Mouse (Mus musculus): ENCODE results near the gene Olfr223. TPM values are rescaled to one million over a fixed set of nuclear protein-coding genes. Genes with fewer than 3 reads are reported as not detected.
"Not testable (repeated sequence)": the region's sequence is repeated elsewhere in the genome, so short reads cannot be mapped to it uniquely, and the experiment has no call there.

The Olfr223 gene
- polyA plus RNA-seq, 1 experiment from 2014 or later: not detected

DNA sequence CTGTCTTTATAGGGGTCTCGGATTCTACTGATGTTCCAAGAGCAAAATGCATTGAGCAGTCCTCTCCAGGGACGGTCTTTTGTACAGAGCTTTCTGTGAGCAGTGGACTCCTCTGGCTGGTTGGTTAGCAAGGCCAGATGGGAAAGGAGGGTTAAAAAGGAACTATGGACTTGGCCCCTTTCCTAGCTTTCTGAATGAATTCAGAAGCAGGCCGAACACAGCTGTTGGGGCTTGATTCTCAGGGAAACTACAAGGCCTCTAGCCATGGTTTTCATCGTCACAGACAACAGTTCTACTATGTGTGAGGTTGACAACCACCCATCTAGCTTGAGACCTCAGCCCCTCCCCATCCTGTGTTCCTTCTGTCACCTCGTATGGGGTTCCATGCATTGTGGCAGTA, 36.8 kb upstream of the Olfr223 start:
- Histone ChIP-seq H3K27ac (no peak overlapping the region), H3K4me3 (replicated peaks) (no peak overlapping the region), H3K27me3 (no peaks in the 10 kb centered on the region), H3K9ac (replicated peaks) (no peak overlapping the region), H3K4me2 (no peak overlapping the region), H3K36me3 (no peaks in the 10 kb centered on the region), H3K4me1 (replicated peaks) (no peaks in the 10 kb centered on the region), H3K9me3 (no peaks in the 10 kb centered on the region)
- no peak for ATAC-seq (ENCODE audit: insufficient number of reproducible peaks, insufficient read depth, low FRiP score, low TSS enrichment, low read depth)
- WGBS: 76% methylated on average over 5 of the region's 5 CpGs

DNA sequence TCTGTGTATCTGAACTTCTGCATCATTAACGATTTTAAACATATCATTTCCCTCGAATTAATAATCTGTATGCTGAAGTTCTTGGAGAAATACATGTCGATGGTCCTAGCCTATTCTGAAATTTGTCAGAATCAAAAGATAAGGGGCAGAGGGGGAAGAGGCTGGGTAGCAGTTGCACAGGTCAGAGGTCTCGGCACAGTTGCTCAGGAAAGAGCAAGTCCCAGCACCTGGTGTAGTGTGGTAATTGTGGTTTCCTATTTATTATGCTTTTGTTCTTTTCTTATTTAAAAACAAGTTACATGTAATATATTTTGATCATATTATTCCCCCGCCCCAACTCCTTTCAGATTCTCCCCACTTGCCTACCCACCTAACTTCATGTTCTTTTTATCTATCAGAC, 35.1 kb upstream of the Olfr223 start:
- no peaks in the 10 kb centered on the region for H3K36me3 ChIP-seq
- H3K27ac ChIP-seq: no peak overlapping the region
- H3K9ac ChIP-seq (replicated peaks): no peak overlapping the region
- no peak overlapping the region for H3K4me2 ChIP-seq
- H3K9me3 ChIP-seq: no peaks in the 10 kb centered on the region
- ATAC-seq (ENCODE audit: insufficient number of reproducible peaks, insufficient read depth, low FRiP score, low TSS enrichment, low read depth): no peak
- no peaks in the 10 kb centered on the region for H3K4me1 ChIP-seq (replicated peaks)
- no peak overlapping the region for H3K4me3 ChIP-seq (replicated peaks)
- H3K27me3 ChIP-seq: no peaks in the 10 kb centered on the region
- WGBS: 86% methylated on average over 5 of the region's 5 CpGs

DNA sequence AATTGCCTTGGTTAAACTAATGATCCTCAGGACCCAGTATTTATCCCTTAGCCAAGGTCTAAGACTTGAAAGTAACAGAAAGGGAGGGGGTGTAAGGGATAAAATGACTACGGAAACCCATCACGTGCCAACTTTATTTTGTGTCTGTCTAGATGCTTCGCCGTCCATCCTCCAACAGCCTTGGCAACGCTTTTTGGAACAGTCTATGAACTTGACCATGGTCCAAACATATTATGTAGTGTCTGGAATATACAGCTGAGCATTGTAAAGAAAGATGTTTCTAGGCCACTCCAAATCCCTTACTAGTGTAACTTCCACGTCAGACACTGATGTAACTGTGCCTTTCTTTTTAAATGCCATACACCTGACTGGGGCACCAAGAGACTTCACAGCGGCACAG, 33.1 kb upstream of the Olfr223 start:
- Histone ChIP-seq H3K9ac (replicated peaks) (no peak overlapping the region), H3K27ac (no peak overlapping the region), H3K4me3 (replicated peaks) (no peak overlapping the region), H3K36me3 (no peaks in the 10 kb centered on the region), H3K27me3 (no peaks in the 10 kb centered on the region), H3K9me3 (no peaks in the 10 kb centered on the region), H3K4me1 (replicated peaks) (no peaks in the 10 kb centered on the region), H3K4me2 (no peak overlapping the region)
- WGBS: 84% methylated on average over 7 of the region's 7 CpGs
- no peak for ATAC-seq (ENCODE audit: insufficient number of reproducible peaks, insufficient read depth, low FRiP score, low TSS enrichment, low read depth)

DNA sequence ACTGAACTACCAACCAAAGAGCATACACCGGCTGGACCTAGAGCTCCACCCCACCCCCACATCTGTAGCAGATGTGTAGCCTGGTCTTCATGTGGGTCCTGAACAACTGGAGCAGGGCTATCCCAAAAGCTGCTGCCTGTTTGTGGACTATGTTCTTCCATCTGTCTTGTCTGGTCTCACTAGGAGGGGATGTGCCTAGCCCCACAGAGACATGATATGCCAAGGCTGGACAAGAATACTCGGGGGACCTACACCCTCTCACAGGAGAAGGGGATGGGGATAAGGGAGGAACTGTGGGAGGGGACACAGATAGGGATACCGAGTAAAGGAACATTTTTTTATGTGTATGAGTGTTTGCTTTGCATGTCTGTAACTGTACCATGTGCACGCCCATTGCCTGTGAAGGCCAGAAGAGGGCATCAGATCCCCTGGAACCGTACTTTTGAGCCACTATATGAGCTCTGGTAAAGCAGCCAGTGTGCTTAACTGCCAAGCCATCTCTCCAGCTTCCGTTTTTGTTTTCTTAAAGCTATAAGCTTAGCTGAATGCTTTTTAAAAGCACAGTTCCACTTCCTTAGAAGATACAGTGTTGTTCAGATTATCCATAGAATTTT, 31.0 kb upstream of the Olfr223 start:
- ATAC-seq (ENCODE audit: insufficient number of reproducible peaks, insufficient read depth, low FRiP score, low TSS enrichment, low read depth): no peak
- 38% methylated on average over 6 of the region's 6 CpGs for whole genome bisulfite sequencing
- no peak overlapping the region for H3K4me2 ChIP-seq

DNA sequence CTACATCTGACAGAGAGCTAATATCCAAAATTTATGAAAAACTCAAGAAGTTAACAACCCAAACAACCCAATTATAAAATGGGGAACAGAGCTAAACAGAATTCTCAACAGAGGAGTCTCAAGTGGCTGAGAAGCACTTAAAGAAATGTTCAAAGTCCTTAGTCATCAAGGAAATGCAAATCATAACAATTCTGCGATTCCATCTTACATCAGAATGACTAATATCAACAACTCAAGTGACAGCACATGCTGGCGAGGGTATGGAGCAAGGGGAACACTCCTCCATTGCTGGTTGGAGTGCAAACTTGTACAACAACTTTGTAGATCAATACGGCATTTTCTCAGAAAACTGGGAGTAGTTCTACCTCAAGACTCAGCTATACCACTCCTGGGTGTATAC, 29.1 kb upstream of the Olfr223 start:
- Histone ChIP-seq H3K27me3 (no peaks in the 10 kb centered on the region), H3K9ac (replicated peaks) (no peak overlapping the region), H3K4me3 (replicated peaks) (no peak overlapping the region), H3K4me2 (no peak overlapping the region), H3K4me1 (replicated peaks) (no peaks in the 10 kb centered on the region), H3K9me3 (no peaks in the 10 kb centered on the region), H3K27ac (no peak overlapping the region), H3K36me3 (no peaks in the 10 kb centered on the region)
- ATAC-seq (ENCODE audit: insufficient number of reproducible peaks, insufficient read depth, low FRiP score, low TSS enrichment, low read depth): no peak
- 80% methylated on average over 3 of the region's 3 CpGs for WGBS

More for the DNA sequence above, 31.0 kb upstream of the Olfr223 start:
- no peak overlapping the region for H3K27ac ChIP-seq
- no peaks in the 10 kb centered on the region for H3K4me1 ChIP-seq (replicated peaks)
- no peaks in the 10 kb centered on the region for H3K27me3 ChIP-seq
- no peak overlapping the region for H3K4me3 ChIP-seq (replicated peaks)
- no peaks in the 10 kb centered on the region for H3K36me3 ChIP-seq
- no peaks in the 10 kb centered on the region for H3K9me3 ChIP-seq
- H3K9ac ChIP-seq (replicated peaks): no peak overlapping the region

DNA sequence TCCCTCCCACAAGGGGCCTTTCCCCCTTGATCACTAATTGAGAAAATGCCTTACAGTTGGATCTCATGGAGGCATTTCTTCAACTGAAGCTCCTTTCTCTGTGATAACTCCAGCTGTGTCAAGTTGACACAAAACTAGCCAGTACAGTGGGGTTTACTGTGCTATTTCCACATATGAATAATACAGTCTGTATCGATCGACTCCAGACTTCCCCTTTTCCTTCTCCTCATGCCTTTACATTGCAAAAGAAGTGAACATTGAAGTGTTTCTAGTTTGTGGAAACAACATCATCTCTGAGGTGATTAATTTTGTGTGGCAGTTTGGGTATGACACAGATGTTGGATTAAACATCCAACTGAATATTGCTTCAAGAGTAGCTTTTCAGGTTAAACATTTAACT, 23.9 kb upstream of the Olfr223 start:
- WGBS: 92% methylated on average over 2 of the region's 2 CpGs
- not testable (repeated sequence) for H3K4me2 ChIP-seq; H3K9me3 ChIP-seq; ATAC-seq (ENCODE audit: insufficient number of reproducible peaks, insufficient read depth, low FRiP score, low TSS enrichment, low read depth); H3K4me3 ChIP-seq (replicated peaks); H3K27me3 ChIP-seq; H3K9ac ChIP-seq (replicated peaks); H3K4me1 ChIP-seq (replicated peaks); H3K36me3 ChIP-seq; H3K27ac ChIP-seq

DNA sequence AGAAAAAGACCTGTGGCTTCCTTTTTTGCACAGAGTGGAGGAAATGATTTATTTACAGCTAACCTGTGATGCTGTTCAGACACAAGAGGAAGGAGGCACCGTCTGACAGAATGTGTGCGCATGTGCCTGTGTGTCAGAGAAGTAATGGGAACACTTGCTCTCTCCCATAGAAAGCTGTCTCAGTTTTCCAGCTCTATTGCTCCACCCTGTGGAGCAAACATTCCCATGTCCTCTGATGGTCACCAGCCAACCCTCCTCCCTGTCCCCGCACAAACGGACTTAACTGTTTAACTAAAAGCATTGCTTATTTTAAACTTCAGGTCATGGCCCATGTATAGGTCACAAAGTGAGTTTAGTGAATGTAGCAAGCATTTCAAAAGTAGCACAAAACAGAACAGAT, 21.0 kb upstream of the Olfr223 start:
- no peaks in the 10 kb centered on the region for H3K9me3 ChIP-seq
- no peak for ATAC-seq (ENCODE audit: insufficient number of reproducible peaks, insufficient read depth, low FRiP score, low TSS enrichment, low read depth)

DNA sequence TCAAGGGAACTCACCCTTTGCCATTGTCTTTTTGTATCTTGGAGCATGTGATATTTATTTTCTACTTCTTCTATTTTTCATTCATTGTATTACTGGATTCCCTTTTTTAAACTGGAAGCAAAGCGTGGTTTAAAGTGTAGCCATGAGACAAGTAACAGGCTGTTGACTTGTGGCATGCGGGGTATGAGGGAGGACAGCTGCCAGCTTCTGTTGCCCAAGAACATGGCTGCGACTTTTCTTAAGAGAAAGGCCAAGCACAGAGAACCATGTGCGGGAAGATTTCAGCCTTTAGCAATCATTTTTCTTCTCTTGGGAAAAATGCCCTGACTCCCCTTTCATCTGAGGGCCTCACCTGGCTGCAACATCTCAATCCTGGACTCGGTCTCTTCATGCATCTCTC, 18.6 kb upstream of the Olfr223 start:
- Histone ChIP-seq H3K4me1 (replicated peaks) (no peaks in the 10 kb centered on the region), H3K27me3 (no peaks in the 10 kb centered on the region), H3K9ac (replicated peaks) (no peak overlapping the region), H3K4me2 (no peak overlapping the region), H3K9me3 (no peaks in the 10 kb centered on the region), H3K4me3 (replicated peaks) (no peak overlapping the region), H3K27ac (no peak overlapping the region), H3K36me3 (no peaks in the 10 kb centered on the region)
- no peak for ATAC-seq (ENCODE audit: insufficient number of reproducible peaks, insufficient read depth, low FRiP score, low TSS enrichment, low read depth)
- WGBS: 81% methylated on average over 5 of the region's 5 CpGs

More for the DNA sequence above, 21.0 kb upstream of the Olfr223 start:
- Histone ChIP-seq H3K4me1 (replicated peaks) (no peaks in the 10 kb centered on the region), H3K27ac (no peak overlapping the region), H3K4me3 (replicated peaks) (no peak overlapping the region), H3K4me2 (no peak overlapping the region), H3K27me3 (no peaks in the 10 kb centered on the region), H3K9ac (replicated peaks) (no peak overlapping the region), H3K36me3 (no peaks in the 10 kb centered on the region)
- whole genome bisulfite sequencing: 51% methylated on average over 4 of the region's 4 CpGs

DNA sequence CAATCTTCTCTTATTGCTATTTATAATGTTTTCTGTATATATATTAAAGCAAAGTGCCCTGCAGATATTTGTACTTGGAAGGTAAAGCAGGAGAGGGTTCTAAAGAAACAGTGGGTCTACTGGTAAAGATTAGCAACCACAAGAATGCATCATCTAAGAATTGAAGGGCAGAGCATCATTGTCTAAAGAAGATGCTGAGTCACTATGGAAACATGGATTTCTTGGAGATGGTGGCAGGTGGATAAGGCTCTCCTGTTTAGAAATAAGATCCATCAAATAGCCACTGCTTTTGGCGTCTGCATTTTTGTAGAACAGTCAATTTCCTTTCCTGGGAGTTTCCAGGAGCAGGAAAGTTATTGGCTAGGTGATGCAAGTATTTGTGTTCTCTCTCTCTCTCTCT, 9.2 kb upstream of the Olfr223 start:
- WGBS: 59% methylated on average over 1 of the region's 1 CpGs
- ATAC-seq (ENCODE audit: insufficient number of reproducible peaks, insufficient read depth, low FRiP score, low TSS enrichment, low read depth): no peak
- H3K4me1 ChIP-seq (replicated peaks): no peaks in the 10 kb centered on the region
- H3K27me3 ChIP-seq: 0 out of 2 replicates have a peak, but pooled peaks cover 3% of the 10 kb centered on the region
- H3K27ac ChIP-seq: no peak overlapping the region
- no peak overlapping the region for H3K4me2 ChIP-seq
- no peak overlapping the region for H3K4me3 ChIP-seq (replicated peaks)
- no peaks in the 10 kb centered on the region for H3K36me3 ChIP-seq
- no peak overlapping the region for H3K9ac ChIP-seq (replicated peaks)
- H3K9me3 ChIP-seq: no peaks in the 10 kb centered on the region

DNA sequence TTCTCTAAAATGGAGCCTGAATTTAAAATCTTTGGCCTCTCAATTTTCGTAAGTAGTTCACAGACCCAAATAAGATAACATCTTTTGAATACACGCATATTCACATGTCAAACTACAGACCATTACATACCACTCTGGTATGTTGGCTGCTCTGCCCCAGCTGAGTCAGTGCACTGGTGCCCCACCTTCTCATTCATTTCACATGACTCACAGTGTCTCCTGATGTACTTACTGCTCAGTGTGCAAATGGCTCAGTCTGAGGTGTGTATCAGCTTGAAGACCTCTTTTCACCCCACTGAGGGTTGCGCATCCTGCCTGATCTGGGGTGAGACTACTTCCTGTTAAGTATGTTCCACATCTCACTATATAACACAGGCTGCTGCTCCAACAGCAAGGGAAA, 7.8 kb upstream of the Olfr223 start:
- H3K27me3 ChIP-seq: 0 out of 2 replicates have a peak, but pooled peaks cover 3% of the 10 kb centered on the region
- H3K4me2 ChIP-seq: no peak overlapping the region
- ATAC-seq (ENCODE audit: insufficient number of reproducible peaks, insufficient read depth, low FRiP score, low TSS enrichment, low read depth): no peak
- no peaks in the 10 kb centered on the region for H3K36me3 ChIP-seq
- no peaks in the 10 kb centered on the region for H3K9me3 ChIP-seq
- H3K4me3 ChIP-seq (replicated peaks): no peak overlapping the region
- no peaks in the 10 kb centered on the region for H3K4me1 ChIP-seq (replicated peaks)
- no peak overlapping the region for H3K9ac ChIP-seq (replicated peaks)
- 89% methylated on average over 3 of the region's 3 CpGs for WGBS
- H3K27ac ChIP-seq: no peak overlapping the region

DNA sequence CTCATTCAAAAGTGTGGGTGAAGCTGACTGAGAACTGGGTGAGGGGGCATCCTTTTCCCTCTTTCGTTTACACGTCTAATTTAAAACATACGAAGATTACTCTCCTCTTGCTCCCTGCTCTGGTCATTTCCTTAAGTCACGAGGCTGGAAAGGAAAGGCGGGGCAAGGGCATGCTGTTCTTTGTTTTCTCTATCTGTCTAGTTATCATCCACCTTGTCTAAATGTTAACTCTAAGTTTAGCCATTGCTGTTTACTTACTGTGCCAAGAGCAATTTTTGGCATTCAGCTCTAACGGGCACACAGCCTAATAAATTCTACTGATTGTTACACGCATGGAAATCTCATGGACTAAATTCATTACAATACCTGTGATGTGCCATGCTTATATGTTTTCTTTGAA, 6.1 kb upstream of the Olfr223 start:
- Histone ChIP-seq H3K4me1 (replicated peaks) (no peaks in the 10 kb centered on the region), H3K4me3 (replicated peaks) (no peak overlapping the region), H3K4me2 (no peak overlapping the region), H3K27ac (no peak overlapping the region), H3K36me3 (no peaks in the 10 kb centered on the region), H3K9me3 (no peaks in the 10 kb centered on the region), H3K27me3 (0 out of 2 replicates have a peak, but pooled peaks cover 3% of the 10 kb centered on the region), H3K9ac (replicated peaks) (no peak overlapping the region)
- ATAC-seq (ENCODE audit: insufficient number of reproducible peaks, insufficient read depth, low FRiP score, low TSS enrichment, low read depth): no peak
- WGBS: 55% methylated on average over 7 of the region's 7 CpGs

DNA sequence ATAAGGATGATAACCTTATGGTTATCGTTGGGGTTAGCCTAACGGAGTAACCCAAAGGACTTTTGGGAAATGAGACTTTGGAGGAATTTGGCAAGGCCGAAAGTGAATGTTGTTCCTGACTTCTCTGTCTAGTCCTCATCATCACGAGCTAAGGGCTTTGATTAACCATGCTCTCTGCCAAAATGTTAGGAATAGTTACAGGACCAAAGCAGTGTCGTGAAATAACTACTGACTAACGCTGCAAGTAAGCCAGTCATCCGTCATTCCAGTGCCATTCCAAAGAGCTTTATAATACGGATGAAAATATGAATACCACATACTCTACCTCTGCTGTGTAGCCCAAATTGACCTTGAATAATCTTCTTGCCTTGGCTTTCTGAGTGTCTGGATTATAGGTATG, 3.9 kb upstream of the Olfr223 start:
- Histone ChIP-seq H3K36me3 (no peaks in the 10 kb centered on the region), H3K27ac (no peak overlapping the region), H3K4me3 (replicated peaks) (no peak overlapping the region), H3K9ac (replicated peaks) (no peak overlapping the region), H3K9me3 (no peaks in the 10 kb centered on the region), H3K4me2 (no peak overlapping the region), H3K4me1 (replicated peaks) (no peaks in the 10 kb centered on the region), H3K27me3 (no peaks in the 10 kb centered on the region)
- 84% methylated on average over 8 of the region's 8 CpGs for WGBS
- no peak for ATAC-seq (ENCODE audit: insufficient number of reproducible peaks, insufficient read depth, low FRiP score, low TSS enrichment, low read depth)

Measured in limb, embryonic 12.5 days (tissue).